Mouse (Mus musculus): Measurements from ENCODE around the gene Tuba1a. TPM values are rescaled to one million over a fixed set of nuclear protein-coding genes. Genes with fewer than 3 reads are reported as not detected.

Gene Tuba1a
- polyA plus RNA-seq, 1 experiment from 2014 or later, result 727 TPM

DNA sequence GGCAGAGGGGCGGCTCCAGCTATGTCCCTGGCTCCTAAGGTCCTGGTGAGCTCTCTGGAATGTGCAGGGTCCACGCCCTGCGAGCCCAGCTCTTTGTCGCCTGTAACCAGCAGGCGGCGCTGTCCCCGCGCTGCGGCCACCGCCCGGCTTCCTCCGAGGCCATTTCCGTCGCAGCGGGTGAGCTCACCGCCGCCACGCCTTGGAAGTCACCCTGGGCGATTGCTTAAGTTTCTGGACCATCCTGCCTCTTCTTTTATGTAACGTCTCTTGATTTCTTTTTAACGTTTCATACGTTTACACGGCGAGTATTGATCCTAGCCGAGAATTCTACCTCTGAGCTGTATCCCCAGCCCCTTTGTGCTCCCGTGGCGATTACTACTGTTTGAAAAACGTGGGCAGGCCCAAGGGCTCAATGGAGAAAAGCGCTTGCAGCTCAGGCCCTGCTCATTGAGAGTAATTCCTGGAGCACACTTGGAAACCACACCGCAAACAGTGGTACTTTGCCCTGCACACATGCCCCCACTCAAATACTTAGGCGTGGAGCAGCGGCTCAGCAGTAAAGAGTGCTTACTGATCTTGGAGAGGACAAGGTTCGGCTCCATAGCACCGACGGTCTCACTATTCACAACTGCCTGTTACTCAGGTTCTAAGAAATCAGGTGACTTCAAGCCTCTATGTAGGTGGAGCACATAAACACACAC, 39.7 kb upstream of the Tuba1a start:
- no peaks in the 10 kb centered on the region for H3K36me3 ChIP-seq (ENCODE audit: control insufficient read depth, insufficient read depth)
- peak overlapping the region; percentile 63 for H3K9ac ChIP-seq (ENCODE audit: low read length)
- WGBS, result 6% methylated on average over 35 of the region's 35 CpGs
- H3K27ac ChIP-seq (ENCODE audit: low read length), result peak overlapping the region; percentile 97
- peaks cover 26% of the 10 kb centered on the region for H3K4me1 ChIP-seq (ENCODE audit: control insufficient read depth, insufficient read depth, low read length)
- peak overlapping the region; percentile 85 for H3K4me2 ChIP-seq (ENCODE audit: low read depth, low read length)
- H3K9me3 ChIP-seq (replicated peaks; ENCODE audit: control insufficient read depth, low read length), result no peaks in the 10 kb centered on the region
- H3K27me3 ChIP-seq (ENCODE audit: control insufficient read depth, insufficient read depth, low read length), result no peaks in the 10 kb centered on the region
- H3K4me3 ChIP-seq (ENCODE audit: low read length), result peak overlapping the region; percentile 54
- ATAC-seq (replicated peaks; ENCODE audit: extremely low read depth, insufficient read depth, low FRiP score), result peak; percentile 90

DNA sequence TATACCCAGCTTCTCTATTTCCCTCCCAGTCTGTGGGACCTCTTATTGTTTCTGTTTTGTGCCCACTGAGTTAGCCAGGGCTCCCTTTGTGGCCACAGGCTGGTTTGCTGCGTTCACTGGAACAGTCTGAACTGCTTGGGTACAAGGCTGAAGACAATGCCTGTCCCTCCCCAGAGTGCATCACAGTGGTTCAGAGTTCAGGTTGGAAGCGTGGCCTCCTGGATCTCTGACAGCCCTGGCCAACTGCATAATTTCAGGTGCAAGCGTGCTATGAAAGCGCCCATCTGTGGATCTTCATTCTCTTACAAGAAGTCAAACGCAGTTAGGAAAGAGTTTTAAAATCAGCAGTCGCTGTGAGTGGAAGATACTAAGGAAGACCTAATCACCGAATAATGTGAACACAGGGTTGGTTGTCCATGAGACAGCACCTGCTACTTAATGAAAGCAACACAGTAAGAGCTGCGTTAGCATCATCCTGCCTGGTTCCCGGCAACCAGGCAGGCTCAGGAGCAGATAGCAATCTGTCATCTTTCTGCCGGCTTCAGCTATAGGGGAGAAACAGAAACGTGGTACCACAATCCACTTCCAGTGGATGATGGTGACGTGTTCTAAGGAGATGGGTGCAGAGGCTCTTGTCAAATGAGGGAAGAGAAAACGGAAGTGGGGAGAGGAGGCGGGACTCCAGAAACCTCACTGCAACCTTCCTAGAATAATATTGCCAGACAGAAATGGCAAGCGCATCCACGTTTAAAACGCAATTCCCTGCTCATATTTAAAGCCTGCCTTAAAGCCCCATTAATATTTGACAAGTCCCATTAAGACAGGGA, 38.8 kb upstream of the Tuba1a start:
- peak overlapping the region; percentile 63 for H3K9ac ChIP-seq (ENCODE audit: low read length)
- H3K4me2 ChIP-seq (ENCODE audit: low read depth, low read length), result peak overlapping the region; percentile 85
- peak overlapping the region; percentile 97 for H3K27ac ChIP-seq (ENCODE audit: low read length)
- H3K36me3 ChIP-seq (ENCODE audit: control insufficient read depth, insufficient read depth), result no peaks in the 10 kb centered on the region
- H3K27me3 ChIP-seq (ENCODE audit: control insufficient read depth, insufficient read depth, low read length), result no peaks in the 10 kb centered on the region
- WGBS, result 30% methylated on average over 17 of the region's 17 CpGs
- no peak; the same call in 1 of the 2 replicates for ATAC-seq (replicated peaks; ENCODE audit: extremely low read depth, insufficient read depth, low FRiP score)
- H3K4me3 ChIP-seq (ENCODE audit: low read length), result peak overlapping the region; percentile 54
- no peaks in the 10 kb centered on the region for H3K9me3 ChIP-seq (replicated peaks; ENCODE audit: control insufficient read depth, low read length)
- H3K4me1 ChIP-seq (ENCODE audit: control insufficient read depth, insufficient read depth, low read length), result peaks cover 29% of the 10 kb centered on the region

GRCm38 (mm10) chr15:98991540-98992050, 38.1 kb upstream of the Tuba1a start:
- peak overlapping the region; percentile 39 for H3K9ac ChIP-seq (ENCODE audit: low read length)
- no peak overlapping the region for H3K4me3 ChIP-seq (ENCODE audit: low read length)
- ATAC-seq (replicated peaks; ENCODE audit: extremely low read depth, insufficient read depth, low FRiP score), result no peak
- 0 out of 2 replicates have a peak overlapping the region, but pooled peaks have one; percentile 3 for H3K27ac ChIP-seq (ENCODE audit: low read length)
- no peaks in the 10 kb centered on the region for H3K36me3 ChIP-seq (ENCODE audit: control insufficient read depth, insufficient read depth)
- H3K4me2 ChIP-seq (ENCODE audit: low read depth, low read length), result no peak overlapping the region; the same call in 1 of the 2 replicates
- 45% methylated on average over 9 of the region's 9 CpGs for WGBS
- H3K27me3 ChIP-seq (ENCODE audit: control insufficient read depth, insufficient read depth, low read length), result no peaks in the 10 kb centered on the region
- no peaks in the 10 kb centered on the region for H3K9me3 ChIP-seq (replicated peaks; ENCODE audit: control insufficient read depth, low read length)
- H3K4me1 ChIP-seq (ENCODE audit: control insufficient read depth, insufficient read depth, low read length), result peaks cover 36% of the 10 kb centered on the region

DNA sequence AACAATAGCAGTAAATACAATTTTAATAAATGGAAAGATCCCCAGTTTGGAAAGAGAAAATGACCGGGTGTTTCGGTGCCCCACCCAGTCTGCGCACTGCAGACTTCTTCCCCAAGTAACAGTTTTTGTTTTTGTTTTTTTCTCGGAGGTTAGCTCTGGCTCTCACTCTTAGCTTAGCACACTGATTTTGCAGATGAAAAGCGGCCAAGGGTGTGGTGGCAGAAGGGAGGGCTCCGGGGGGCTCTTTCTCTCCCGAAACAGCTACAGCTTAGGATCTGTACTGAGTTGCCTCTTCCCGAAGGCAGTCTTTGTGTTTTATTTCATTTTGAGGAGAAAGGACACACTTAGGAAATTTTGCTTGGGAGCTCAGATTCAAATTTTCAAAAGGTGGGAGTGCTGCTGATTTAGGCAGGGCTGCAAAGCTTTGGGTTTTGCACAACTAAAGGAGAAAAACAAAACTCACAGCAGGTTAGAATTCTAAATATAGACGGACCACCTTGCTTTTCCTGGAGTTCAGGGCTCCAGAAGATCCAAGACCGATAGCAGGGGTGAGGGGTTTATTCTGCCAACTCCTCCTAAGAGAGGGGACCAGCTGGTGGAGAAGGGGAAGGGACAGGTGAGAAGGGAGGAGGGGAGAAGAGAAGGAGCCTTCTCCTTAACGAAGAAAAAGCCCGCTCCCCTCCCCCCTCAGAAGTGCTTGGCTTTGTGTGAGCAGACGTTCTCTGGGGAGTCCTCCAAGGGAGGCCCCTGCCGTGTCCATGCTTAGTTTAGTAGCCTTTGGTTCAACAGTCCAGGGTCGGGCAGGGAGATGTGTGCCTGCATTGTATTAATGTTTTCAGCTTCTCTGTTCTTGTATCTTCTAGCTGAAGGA, 37.4 kb upstream of the Tuba1a start:
- H3K9ac ChIP-seq (ENCODE audit: low read length), result peak overlapping the region; percentile 39
- H3K4me3 ChIP-seq (ENCODE audit: low read length), result no peak overlapping the region
- H3K27ac ChIP-seq (ENCODE audit: low read length), result peak overlapping the region; percentile 37; the same call in 1 of the 2 replicates
- no peak overlapping the region; the same call in 1 of the 2 replicates for H3K4me2 ChIP-seq (ENCODE audit: low read depth, low read length)
- 35% methylated on average over 15 of the region's 15 CpGs for WGBS
- no peaks in the 10 kb centered on the region for H3K36me3 ChIP-seq (ENCODE audit: control insufficient read depth, insufficient read depth)
- no peaks in the 10 kb centered on the region for H3K9me3 ChIP-seq (replicated peaks; ENCODE audit: control insufficient read depth, low read length)
- no peaks in the 10 kb centered on the region for H3K27me3 ChIP-seq (ENCODE audit: control insufficient read depth, insufficient read depth, low read length)
- peaks cover 39% of the 10 kb centered on the region for H3K4me1 ChIP-seq (ENCODE audit: control insufficient read depth, insufficient read depth, low read length)
- ATAC-seq (replicated peaks; ENCODE audit: extremely low read depth, insufficient read depth, low FRiP score), result no peak

GRCm38 (mm10) chr15:98989701-98990430, 36.4 kb upstream of the Tuba1a start:
- H3K9ac ChIP-seq (ENCODE audit: low read length), result no peak overlapping the region
- no peak for ATAC-seq (replicated peaks; ENCODE audit: extremely low read depth, insufficient read depth, low FRiP score)
- H3K4me1 ChIP-seq (ENCODE audit: control insufficient read depth, insufficient read depth, low read length), result peaks cover 39% of the 10 kb centered on the region
- no peaks in the 10 kb centered on the region for H3K27me3 ChIP-seq (ENCODE audit: control insufficient read depth, insufficient read depth, low read length)
- H3K27ac ChIP-seq (ENCODE audit: low read length), result no peak overlapping the region
- no peaks in the 10 kb centered on the region for H3K9me3 ChIP-seq (replicated peaks; ENCODE audit: control insufficient read depth, low read length)
- 52% methylated on average over 10 of the region's 12 CpGs for WGBS
- H3K36me3 ChIP-seq (ENCODE audit: control insufficient read depth, insufficient read depth), result no peaks in the 10 kb centered on the region
- H3K4me3 ChIP-seq (ENCODE audit: low read length), result no peak overlapping the region
- H3K4me2 ChIP-seq (ENCODE audit: low read depth, low read length), result no peak overlapping the region

DNA sequence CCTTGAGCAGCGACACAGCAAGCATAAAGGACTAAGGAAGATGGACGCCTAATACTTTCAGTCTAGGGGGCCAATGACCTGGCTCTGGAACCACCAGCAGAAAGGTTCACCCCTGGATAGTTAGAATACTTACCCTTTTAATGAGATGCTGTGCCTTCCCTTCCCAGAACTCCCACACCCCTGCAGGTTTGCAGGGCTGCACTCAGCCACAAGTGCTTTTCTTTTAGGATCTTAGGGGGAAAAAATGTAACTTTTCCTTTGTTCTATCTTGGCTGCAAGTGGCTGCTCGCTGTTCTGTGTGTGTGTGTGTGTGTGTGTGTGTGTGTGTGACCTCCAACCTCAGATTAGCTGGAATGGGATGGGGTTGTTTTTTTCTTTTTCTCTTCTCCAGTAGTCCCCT, 35.3 kb upstream of the Tuba1a start:
- no peak for ATAC-seq (replicated peaks; ENCODE audit: extremely low read depth, insufficient read depth, low FRiP score)
- peaks cover 44% of the 10 kb centered on the region for H3K4me1 ChIP-seq (ENCODE audit: control insufficient read depth, insufficient read depth, low read length)
- H3K9me3 ChIP-seq (replicated peaks; ENCODE audit: control insufficient read depth, low read length), result no peaks in the 10 kb centered on the region
- no peak overlapping the region for H3K4me2 ChIP-seq (ENCODE audit: low read depth, low read length)
- no peaks in the 10 kb centered on the region for H3K36me3 ChIP-seq (ENCODE audit: control insufficient read depth, insufficient read depth)
- no peaks in the 10 kb centered on the region for H3K27me3 ChIP-seq (ENCODE audit: control insufficient read depth, insufficient read depth, low read length)
- no peak overlapping the region for H3K4me3 ChIP-seq (ENCODE audit: low read length)
- H3K9ac ChIP-seq (ENCODE audit: low read length), result no peak overlapping the region
- no peak overlapping the region for H3K27ac ChIP-seq (ENCODE audit: low read length)
- WGBS, result 73% methylated on average over 3 of the region's 3 CpGs

DNA sequence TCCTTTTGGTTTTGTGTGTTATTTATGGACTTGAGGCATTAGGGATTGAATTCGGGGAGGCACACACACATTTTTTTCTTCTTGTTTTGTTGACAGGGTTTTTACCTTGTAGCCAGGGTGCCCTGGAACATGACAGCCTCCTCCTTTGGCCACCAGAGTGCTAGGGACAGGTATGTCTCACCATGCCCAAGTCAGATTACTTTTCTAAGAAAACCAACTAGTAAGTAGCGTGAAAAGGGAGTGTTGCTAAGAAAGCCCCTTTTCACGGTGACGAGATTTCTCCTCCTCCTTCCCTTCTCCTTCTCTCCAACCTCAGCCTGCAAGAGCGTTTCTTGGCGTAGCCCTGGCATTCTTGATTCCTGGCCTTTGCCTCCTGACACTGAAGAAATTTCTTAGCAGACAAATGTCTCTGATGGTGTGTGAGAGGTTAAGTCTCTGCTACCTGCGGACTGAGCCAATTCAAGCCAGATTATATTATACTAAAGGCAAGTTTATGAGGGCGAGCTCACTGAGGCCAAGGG, 34.2 kb upstream of the Tuba1a start:
- H3K27ac ChIP-seq (ENCODE audit: low read length), result peak overlapping the region; percentile 96
- no peak overlapping the region for H3K4me2 ChIP-seq (ENCODE audit: low read depth, low read length)
- H3K9ac ChIP-seq (ENCODE audit: low read length), result peak overlapping the region; percentile 57
- no peak for ATAC-seq (replicated peaks; ENCODE audit: extremely low read depth, insufficient read depth, low FRiP score)
- H3K36me3 ChIP-seq (ENCODE audit: control insufficient read depth, insufficient read depth), result no peaks in the 10 kb centered on the region
- peaks cover 49% of the 10 kb centered on the region for H3K4me1 ChIP-seq (ENCODE audit: control insufficient read depth, insufficient read depth, low read length)
- WGBS, result 57% methylated on average over 8 of the region's 8 CpGs
- no peaks in the 10 kb centered on the region for H3K27me3 ChIP-seq (ENCODE audit: control insufficient read depth, insufficient read depth, low read length)
- no peaks in the 10 kb centered on the region for H3K9me3 ChIP-seq (replicated peaks; ENCODE audit: control insufficient read depth, low read length)
- H3K4me3 ChIP-seq (ENCODE audit: low read length), result no peak overlapping the region

- no peak overlapping the region for H3K4me3 ChIP-seq (ENCODE audit: low read length)
- H3K27ac ChIP-seq (ENCODE audit: low read length), result peak overlapping the region; percentile 96
- 24% methylated on average over 7 of the region's 7 CpGs for WGBS
- peaks cover 46% of the 10 kb centered on the region for H3K4me1 ChIP-seq (ENCODE audit: control insufficient read depth, insufficient read depth, low read length)
- no peaks in the 10 kb centered on the region for H3K9me3 ChIP-seq (replicated peaks; ENCODE audit: control insufficient read depth, low read length)
- peak overlapping the region; percentile 27 for H3K4me2 ChIP-seq (ENCODE audit: low read depth, low read length)
- H3K36me3 ChIP-seq (ENCODE audit: control insufficient read depth, insufficient read depth), result no peaks in the 10 kb centered on the region
- H3K27me3 ChIP-seq (ENCODE audit: control insufficient read depth, insufficient read depth, low read length), result no peaks in the 10 kb centered on the region
- 0 out of 2 replicates have a peak, but pooled peaks have one; percentile 29 for ATAC-seq (replicated peaks; ENCODE audit: extremely low read depth, insufficient read depth, low FRiP score)
- H3K9ac ChIP-seq (ENCODE audit: low read length), result peak overlapping the region; percentile 57
Measured at GRCm38 (mm10) chr15:98987077-98987630, 33.7 kb upstream of the Tuba1a start.
